Mouse (Mus musculus) cerebellum, adult 2 months (tissue): ENCODE measurements around the gene Gm49383.

ENCODE experiments used
- CTCF ChIP-seq: fragments of 200-500 bp; IDR thresholded peaks from 2 replicates; pipeline ENCODE4 v1.5.1; 2011; ENCODE audit warnings: low read depth, mild to moderate bottlenecking, control low read depth, low read length, moderate library complexity, borderline replicate concordance; ENCODE audit not compliant: insufficient read depth
- POLR2A ChIP-seq: fragments of 200-500 bp; IDR thresholded peaks from 2 replicates; pipeline ENCODE4 v1.6.1; 2011; ENCODE audit warnings: low read length, control low read depth, borderline replicate concordance; ENCODE audit not compliant: insufficient read depth

DNA sequence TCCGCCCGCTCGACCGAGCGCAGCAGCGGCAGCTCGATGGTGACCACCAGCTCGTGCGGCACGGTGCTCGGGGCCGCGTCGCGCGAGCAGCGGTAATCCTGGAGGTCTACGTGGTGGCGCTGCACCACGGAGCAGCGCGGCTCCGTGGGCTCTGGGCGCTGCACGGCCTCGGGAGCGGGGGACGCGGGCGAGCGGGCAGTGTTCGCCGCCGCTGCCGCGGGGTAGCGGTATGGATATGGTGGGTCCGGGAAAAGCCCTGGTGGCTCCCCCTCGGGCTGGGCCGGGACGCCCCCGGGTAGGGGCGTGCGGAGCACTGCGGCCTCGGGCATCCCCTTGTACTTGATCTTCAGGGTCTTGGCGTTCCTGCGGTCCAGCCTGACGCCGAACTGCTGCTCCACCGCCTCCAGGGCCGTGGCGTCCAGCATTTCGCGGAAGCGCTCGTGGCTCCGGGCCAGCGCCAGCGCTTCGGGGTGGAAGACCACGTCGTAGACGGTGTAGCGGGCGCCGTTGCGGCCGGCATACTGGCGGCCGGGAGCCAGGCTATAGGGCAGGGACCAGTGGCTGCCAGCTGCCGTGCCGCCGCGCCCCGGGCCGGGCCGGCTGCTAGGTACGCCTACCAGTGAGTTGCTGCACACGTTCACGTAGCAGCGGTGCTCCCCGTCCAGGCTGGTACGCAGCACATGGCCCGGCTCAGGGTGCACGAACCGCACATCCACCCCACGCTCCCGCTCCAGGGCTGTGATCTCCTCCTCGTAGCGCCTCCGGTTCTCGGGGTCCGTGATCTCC, 667 bp upstream of the Gm49383 start:
- no peak for TF ChIP-seq POLR2A
- no peak for TF ChIP-seq CTCF
